Mouse (Mus musculus): ENCODE measurements at regions not wholly inside any gene's neighbourhood (a gene's known extent, or its start where the extent isn't known, plus 50 kb on each side); places are given as distances from the start of the nearest gene placed in this dataset.
"Not testable (repeated sequence)": the region's sequence is repeated elsewhere in the genome, so short reads cannot be mapped to it uniquely, and the experiment has no call there.

GRCm38 (mm10) chr13:44482661-44483060, 246.6 kb upstream of the Jarid2 start:
- TF ChIP-seq CTCF (IDR thresholded peaks at IDR 0.05; ENCODE audit: borderline replicate concordance, extremely low read depth, insufficient read depth, insufficient read length) (no peak), POLR2A (IDR thresholded peaks at IDR 0.05; ENCODE audit: borderline replicate concordance, extremely low read depth, insufficient read depth, insufficient read length, poor library complexity, severe bottlenecking) (no peak)
- DNase-seq (ENCODE audit: low read depth), result no peak

GRCm38 (mm10) chr13:44484582-44485329, 244.5 kb upstream of the Jarid2 start:
- TF ChIP-seq CTCF (IDR thresholded peaks at IDR 0.05; ENCODE audit: borderline replicate concordance, extremely low read depth, insufficient read depth, insufficient read length), result no peak
- no peak for TF ChIP-seq POLR2A (IDR thresholded peaks at IDR 0.05; ENCODE audit: borderline replicate concordance, extremely low read depth, insufficient read depth, insufficient read length, poor library complexity, severe bottlenecking)
- peak; percentile 68 for DNase-seq (ENCODE audit: low read depth)

GRCm38 (mm10) chr13:44490935-44491465, 238.3 kb upstream of the Jarid2 start:
- DNase-seq (ENCODE audit: low read depth), result no peak

GRCm38 (mm10) chr13:44493884-44494283, 235.4 kb upstream of the Jarid2 start:
- DNase-seq (ENCODE audit: low read depth), result no peak
- TF ChIP-seq POLR2A (IDR thresholded peaks at IDR 0.05; ENCODE audit: borderline replicate concordance, extremely low read depth, insufficient read depth, insufficient read length, poor library complexity, severe bottlenecking) (no peak), CTCF (IDR thresholded peaks at IDR 0.05; ENCODE audit: borderline replicate concordance, extremely low read depth, insufficient read depth, insufficient read length) (no peak)

More at GRCm38 (mm10) chr13:44490935-44491465, 238.3 kb upstream of the Jarid2 start:
- no peak for TF ChIP-seq POLR2A (IDR thresholded peaks at IDR 0.05; ENCODE audit: borderline replicate concordance, extremely low read depth, insufficient read depth, insufficient read length, poor library complexity, severe bottlenecking)
- TF ChIP-seq CTCF (IDR thresholded peaks at IDR 0.05; ENCODE audit: borderline replicate concordance, extremely low read depth, insufficient read depth, insufficient read length), result no peak

- TF ChIP-seq CTCF (IDR thresholded peaks at IDR 0.05; ENCODE audit: borderline replicate concordance, extremely low read depth, insufficient read depth, insufficient read length) (no peak), POLR2A (IDR thresholded peaks at IDR 0.05; ENCODE audit: borderline replicate concordance, extremely low read depth, insufficient read depth, insufficient read length, poor library complexity, severe bottlenecking) (no peak)
- no peak for DNase-seq (ENCODE audit: low read depth)
Measured at GRCm38 (mm10) chr13:44495450-44495849, 233.8 kb upstream of the Jarid2 start.

GRCm38 (mm10) chr13:44496596-44496995, 232.7 kb upstream of the Jarid2 start:
- no peak for TF ChIP-seq POLR2A (IDR thresholded peaks at IDR 0.05; ENCODE audit: borderline replicate concordance, extremely low read depth, insufficient read depth, insufficient read length, poor library complexity, severe bottlenecking)
- peak; percentile 61 for DNase-seq (ENCODE audit: low read depth)

- not testable (repeated sequence) for DNase-seq (ENCODE audit: low read depth)
Measured at GRCm38 (mm10) chr13:44500896-44501295, 228.4 kb upstream of the Jarid2 start.

- no peak for TF ChIP-seq POLR2A (IDR thresholded peaks at IDR 0.05; ENCODE audit: borderline replicate concordance, extremely low read depth, insufficient read depth, insufficient read length, poor library complexity, severe bottlenecking)
- no peak for TF ChIP-seq CTCF (IDR thresholded peaks at IDR 0.05; ENCODE audit: borderline replicate concordance, extremely low read depth, insufficient read depth, insufficient read length)
- DNase-seq (ENCODE audit: low read depth), result peak; percentile 75
Measured at GRCm38 (mm10) chr13:44501777-44502321, 227.4 kb upstream of the Jarid2 start.

- peak; percentile 38 for DNase-seq (ENCODE audit: low read depth)
Measured at GRCm38 (mm10) chr13:44502612-44503256, 226.5 kb upstream of the Jarid2 start.

GRCm38 (mm10) chr13:44503257-44503950, 225.9 kb upstream of the Jarid2 start:
- TF ChIP-seq CTCF (IDR thresholded peaks at IDR 0.05; ENCODE audit: borderline replicate concordance, extremely low read depth, insufficient read depth, insufficient read length), result no peak
- TF ChIP-seq POLR2A (IDR thresholded peaks at IDR 0.05; ENCODE audit: borderline replicate concordance, extremely low read depth, insufficient read depth, insufficient read length, poor library complexity, severe bottlenecking), result no peak

More at GRCm38 (mm10) chr13:44502612-44503256, 226.5 kb upstream of the Jarid2 start:
- no peak for TF ChIP-seq CTCF (IDR thresholded peaks at IDR 0.05; ENCODE audit: borderline replicate concordance, extremely low read depth, insufficient read depth, insufficient read length)

GRCm38 (mm10) chr13:44504455-44504854, 224.8 kb upstream of the Jarid2 start:
- DNase-seq (ENCODE audit: low read depth), result no peak
- no peak for TF ChIP-seq CTCF (IDR thresholded peaks at IDR 0.05; ENCODE audit: borderline replicate concordance, extremely low read depth, insufficient read depth, insufficient read length)
- no peak for TF ChIP-seq POLR2A (IDR thresholded peaks at IDR 0.05; ENCODE audit: borderline replicate concordance, extremely low read depth, insufficient read depth, insufficient read length, poor library complexity, severe bottlenecking)

More at GRCm38 (mm10) chr13:44503257-44503950, 225.9 kb upstream of the Jarid2 start:
- DNase-seq (ENCODE audit: low read depth), result no peak

All from brain, embryonic 14.5 days (tissue).